Mouse (Mus musculus) embryonic facial prominence, embryonic 13.5 days (tissue): ENCODE data around the gene Dera. TPM values are rescaled to one million over a fixed set of nuclear protein-coding genes. Genes with fewer than 3 reads are reported as not detected.

ENCODE experiments used
- ATAC-seq: fragments of 200-750 bp; cut with Nextera tagmentation; 2 replicates; pipeline ENCODE4 v1.8.0; 2017; ENCODE audit warnings: low read depth; ENCODE audit not compliant: insufficient number of reproducible peaks, insufficient read depth, low FRiP score, low TSS enrichment
- H3K27ac ChIP-seq: fragments of 300-500 bp; sonication (generic); 2 replicates; pipeline ENCODE4 v1.5.1; 2015; ENCODE audit warnings: moderate library complexity, mild to moderate bottlenecking, inconsistent platforms
- H3K27me3 ChIP-seq: fragments of 300-500 bp; sonication (generic); 2 replicates; pipeline ENCODE4 v1.6.1; 2015; ENCODE audit warnings: mild to moderate bottlenecking, inconsistent platforms
- H3K36me3 ChIP-seq: fragments of 300-500 bp; sonication (generic); 2 replicates; pipeline ENCODE4 v1.6.1; 2015; ENCODE audit warnings: mild to moderate bottlenecking, inconsistent platforms
- H3K4me1 ChIP-seq: fragments of 300-500 bp; sonication (generic); 2 replicates; pipeline ENCODE4 v1.6.1; 2015; ENCODE audit warnings: inconsistent platforms
- H3K4me2 ChIP-seq: fragments of 300-500 bp; sonication (generic); 2 replicates; pipeline ENCODE4 v1.6.1; 2015; ENCODE audit warnings: moderate library complexity, mild to moderate bottlenecking, inconsistent platforms
- H3K4me3 ChIP-seq: fragments of 300-500 bp; sonication (generic); 2 replicates; pipeline ENCODE4 v1.5.1; 2015; ENCODE audit warnings: mild to moderate bottlenecking, inconsistent platforms
- H3K9ac ChIP-seq: fragments of 300-500 bp; sonication (generic); 2 replicates; pipeline ENCODE4 v1.6.1; 2015; ENCODE audit warnings: mild to moderate bottlenecking, inconsistent platforms
- H3K9me3 ChIP-seq: fragments of 300-500 bp; sonication (generic); 2 replicates; pipeline ENCODE4 v1.6.1; 2016; ENCODE audit warnings: inconsistent platforms
- whole genome bisulfite sequencing: fragments of 180-500 bp; shearing (Covaris S2); methylation state at CpG from one replicate; pipeline ENCODE4 v1.1.7; 2015; ENCODE audit warnings: mixed read lengths; 5-methylcytosine and 5-hydroxymethylcytosine counted together
- polyA plus RNA-seq: library from polyadenylated mRNA; unstranded; fragments of >200 nt; fragmentation: Nextera tagmentation; extraction: Ambion mirVana; gene quantifications from 2 replicates; pipeline ENCODE4 v1.2.1, GENCODE M21; 2015

The Dera gene
- polyA plus RNA-seq, 1 experiment from 2014 or later = 49.2 TPM

DNA sequence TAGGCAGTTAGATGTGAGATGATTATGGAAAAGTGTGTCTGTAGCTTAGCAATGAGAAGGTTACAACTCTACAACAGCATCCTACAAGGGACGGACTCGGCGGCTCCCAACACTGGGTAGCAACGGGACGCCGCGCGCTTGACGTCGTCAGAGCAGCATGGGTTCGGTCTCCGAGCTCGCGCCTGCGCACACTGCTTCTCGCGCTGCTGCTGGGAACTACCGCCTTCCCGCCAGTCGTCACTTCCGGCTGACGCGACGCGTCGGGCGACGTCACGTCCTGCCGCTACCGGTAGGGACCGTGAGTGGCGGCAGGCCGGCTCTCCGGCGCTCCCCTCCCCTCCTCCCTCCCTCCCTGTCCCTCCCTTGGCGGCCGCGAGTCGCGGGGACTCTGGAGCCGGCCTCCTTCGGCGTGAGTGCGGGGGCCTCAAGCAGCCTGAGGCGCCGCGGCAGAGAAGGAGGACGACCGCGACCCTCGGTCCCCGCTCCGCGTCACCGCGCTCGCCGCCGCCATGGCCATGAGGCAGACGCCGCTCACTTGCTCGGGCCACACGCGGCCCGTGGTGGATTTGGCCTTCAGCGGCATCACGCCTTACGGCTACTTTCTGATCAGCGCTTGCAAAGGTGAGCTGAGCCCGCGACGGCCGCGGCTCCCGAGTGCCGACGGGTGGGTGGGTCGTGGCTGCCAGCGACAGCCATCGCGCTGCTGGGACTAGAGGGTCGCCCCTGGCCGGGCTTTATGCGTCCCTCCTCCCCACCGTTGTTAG is 19.3 kb upstream of the Dera start, which contains the start of gene Strap:
Strap (plus strand) TSS at position 233 of the 764 bp plus-strand sequence.
- peak; percentile 95 for ATAC-seq
- Histone ChIP-seq H3K9ac (peak within 1 kb of the TSS; percentile 93), H3K27ac (peak within 1 kb of the TSS; percentile 68), H3K4me2 (peak within 1 kb of the TSS; percentile 88), H3K36me3 (peaks cover 18% of the 10 kb centered on the region), H3K4me3 (peak within 1 kb of the TSS; percentile 87), H3K9me3 (no peaks in the 10 kb centered on the region), H3K27me3 (peaks cover 4% of the 10 kb centered on the region; the same call in 1 of the 2 replicates), H3K4me1 (peaks cover 13% of the 10 kb centered on the region)
- under 1% methylated on average over 76 of the region's 86 CpGs for WGBS

DNA sequence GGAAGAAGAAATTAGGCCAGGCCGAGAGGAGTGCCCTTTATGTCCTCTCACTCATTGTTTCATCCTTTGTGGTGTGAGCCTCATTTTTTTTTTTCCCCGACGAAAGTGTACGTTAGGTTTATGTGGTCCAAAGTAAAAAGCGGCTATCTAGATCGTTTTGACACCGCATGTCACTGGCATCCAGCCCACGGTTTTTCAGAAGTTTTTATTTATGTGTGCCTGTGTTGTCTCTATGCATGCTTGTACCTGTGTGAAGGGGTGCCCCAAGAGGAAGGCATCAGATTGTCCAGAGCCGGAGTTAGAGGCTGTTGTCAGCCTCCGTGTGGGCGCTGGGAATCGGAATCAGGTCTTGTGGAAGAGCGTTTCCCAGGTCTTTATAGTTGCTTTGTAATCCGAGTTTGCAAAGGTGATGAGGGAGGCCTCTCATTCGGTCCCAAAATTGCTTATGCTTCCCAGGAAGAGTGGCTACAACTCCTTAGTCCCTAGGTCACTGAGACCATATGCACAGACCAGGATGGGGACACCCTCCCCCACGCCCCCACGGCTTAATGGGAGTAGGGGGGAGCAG is 18.6 kb upstream of the Dera start:
- Histone ChIP-seq H3K27me3 (peaks cover 4% of the 10 kb centered on the region; the same call in 1 of the 2 replicates), H3K36me3 (peaks cover 26% of the 10 kb centered on the region), H3K9ac (peak overlapping the region; percentile 93), H3K27ac (peak overlapping the region; percentile 68), H3K4me3 (peak overlapping the region; percentile 87), H3K4me2 (peak overlapping the region; percentile 88), H3K4me1 (peaks cover 13% of the 10 kb centered on the region), H3K9me3 (no peaks in the 10 kb centered on the region)
- ATAC-seq = no peak
- 5% methylated on average over 17 of the region's 17 CpGs for WGBS

GRCm38 (mm10) chr6:137740972-137741371 is 13.4 kb upstream of the Dera start:
- no peak overlapping the region for H3K27ac ChIP-seq
- H3K4me1 ChIP-seq = peaks cover 12% of the 10 kb centered on the region
- no peak for ATAC-seq
- WGBS = 92% methylated on average over 2 of the region's 2 CpGs
- no peaks in the 10 kb centered on the region for H3K9me3 ChIP-seq
- H3K9ac ChIP-seq = no peak overlapping the region
- no peak overlapping the region for H3K4me2 ChIP-seq
- no peaks in the 10 kb centered on the region for H3K27me3 ChIP-seq
- H3K4me3 ChIP-seq = no peak overlapping the region
- peaks cover 73% of the 10 kb centered on the region for H3K36me3 ChIP-seq

- Histone ChIP-seq H3K9ac (no peak overlapping the region), H3K4me2 (no peak overlapping the region), H3K4me3 (no peak overlapping the region), H3K4me1 (0 out of 2 replicates have a peak, but pooled peaks cover 6% of the 10 kb centered on the region), H3K9me3 (no peaks in the 10 kb centered on the region), H3K27me3 (no peaks in the 10 kb centered on the region), H3K36me3 (peaks cover 87% of the 10 kb centered on the region), H3K27ac (no peak overlapping the region)
- ATAC-seq = no peak
- 76% methylated on average over 4 of the region's 4 CpGs for WGBS
Measured at GRCm38 (mm10) chr6:137744700-137745099, 9.6 kb upstream of the Dera start.

DNA sequence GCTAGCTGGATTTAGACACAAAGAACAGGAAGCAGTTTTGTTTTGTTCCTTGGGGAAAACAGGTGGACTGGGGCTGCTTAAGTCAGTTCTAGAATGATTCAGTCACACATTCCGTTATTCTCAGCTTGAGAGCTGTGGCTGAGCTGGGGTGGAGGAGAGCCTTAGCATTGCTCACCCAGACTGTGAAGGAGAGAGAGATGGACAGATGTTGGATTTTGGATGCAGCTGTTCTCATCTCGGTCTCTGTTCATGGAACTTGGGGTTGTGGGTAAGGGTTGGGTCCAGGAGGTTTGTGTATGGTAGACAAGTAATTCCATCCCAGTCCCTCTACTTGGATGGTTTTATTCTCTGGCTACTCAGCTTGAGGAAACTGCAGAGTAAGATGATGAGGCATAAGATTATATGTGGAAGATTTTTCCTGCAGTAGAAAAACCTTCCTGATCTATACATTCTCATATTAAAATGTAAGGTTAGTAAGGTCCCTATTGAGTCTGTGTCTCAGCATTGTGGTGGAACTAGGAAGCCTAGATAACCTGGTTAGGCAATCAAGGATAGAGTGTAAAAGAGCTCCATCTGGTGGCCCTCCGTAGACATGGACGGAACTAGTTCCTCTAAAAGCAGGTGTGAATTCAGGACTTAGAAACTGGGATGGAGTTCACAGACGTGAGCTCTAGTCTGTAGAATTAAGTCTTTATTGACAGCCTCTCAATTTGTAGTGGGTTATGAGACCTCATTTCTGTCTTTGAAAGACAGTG is 7.0 kb upstream of the Dera start:
- no peak for ATAC-seq
- H3K9ac ChIP-seq = no peak overlapping the region
- H3K4me2 ChIP-seq = no peak overlapping the region
- H3K4me3 ChIP-seq = no peak overlapping the region
- H3K4me1 ChIP-seq = 0 out of 2 replicates have a peak, but pooled peaks cover 6% of the 10 kb centered on the region
- no peak overlapping the region for H3K27ac ChIP-seq
- no peaks in the 10 kb centered on the region for H3K27me3 ChIP-seq
- H3K9me3 ChIP-seq = no peaks in the 10 kb centered on the region
- WGBS = 72% methylated on average over 5 of the region's 5 CpGs
- H3K36me3 ChIP-seq = peaks cover 80% of the 10 kb centered on the region

- H3K9ac ChIP-seq = no peak overlapping the region
- no peak overlapping the region for H3K27ac ChIP-seq
- no peaks in the 10 kb centered on the region for H3K9me3 ChIP-seq
- no peaks in the 10 kb centered on the region for H3K27me3 ChIP-seq
- no peak for ATAC-seq
- peaks cover 51% of the 10 kb centered on the region for H3K36me3 ChIP-seq
- H3K4me3 ChIP-seq = no peak overlapping the region
- 81% methylated on average over 10 of the region's 10 CpGs for WGBS
- peaks cover 7% of the 10 kb centered on the region for H3K4me1 ChIP-seq
- H3K4me2 ChIP-seq = no peak overlapping the region
Measured at GRCm38 (mm10) chr6:137751551-137752274, 2.6 kb upstream of the Dera start.

DNA sequence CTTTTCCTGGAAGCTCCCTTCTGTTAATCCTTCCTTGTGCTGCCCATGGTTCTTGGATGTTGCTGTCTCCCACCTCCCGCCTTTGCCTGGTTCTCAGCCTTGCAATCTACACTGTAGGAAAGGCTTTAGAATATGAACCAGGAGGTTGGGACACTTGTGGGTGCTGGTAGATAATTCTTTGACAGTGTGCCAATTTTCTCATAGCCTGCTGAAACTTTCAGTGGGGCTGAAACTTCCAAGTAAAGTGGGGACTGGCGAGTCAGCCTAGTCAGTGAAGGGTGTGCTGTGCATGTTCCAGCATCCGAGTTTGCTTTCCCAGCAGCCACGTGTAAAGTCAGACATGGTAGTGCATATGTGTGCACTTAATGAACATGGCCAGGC is 2.1 kb upstream of the Dera start:
- H3K4me1 ChIP-seq = peaks cover 7% of the 10 kb centered on the region
- H3K36me3 ChIP-seq = peaks cover 46% of the 10 kb centered on the region
- no peaks in the 10 kb centered on the region for H3K27me3 ChIP-seq
- no peaks in the 10 kb centered on the region for H3K9me3 ChIP-seq
- H3K9ac ChIP-seq = no peak overlapping the region
- no peak for ATAC-seq
- 85% methylated on average over 4 of the region's 4 CpGs for WGBS
- no peak overlapping the region for H3K4me2 ChIP-seq
- H3K27ac ChIP-seq = no peak overlapping the region
- H3K4me3 ChIP-seq = no peak overlapping the region

GRCm38 (mm10) chr6:137754857-137755232 is 499 bp downstream of the Dera start:
- Histone ChIP-seq H3K9ac (peak overlapping the region; percentile 78), H3K27me3 (no peaks in the 10 kb centered on the region), H3K4me3 (peak overlapping the region; percentile 71), H3K27ac (no peak overlapping the region), H3K4me2 (peak overlapping the region; percentile 75), H3K9me3 (no peaks in the 10 kb centered on the region), H3K4me1 (peaks cover 12% of the 10 kb centered on the region), H3K36me3 (peaks cover 21% of the 10 kb centered on the region)
- WGBS = 3% methylated on average over 8 of the region's 8 CpGs
- ATAC-seq = no peak

DNA sequence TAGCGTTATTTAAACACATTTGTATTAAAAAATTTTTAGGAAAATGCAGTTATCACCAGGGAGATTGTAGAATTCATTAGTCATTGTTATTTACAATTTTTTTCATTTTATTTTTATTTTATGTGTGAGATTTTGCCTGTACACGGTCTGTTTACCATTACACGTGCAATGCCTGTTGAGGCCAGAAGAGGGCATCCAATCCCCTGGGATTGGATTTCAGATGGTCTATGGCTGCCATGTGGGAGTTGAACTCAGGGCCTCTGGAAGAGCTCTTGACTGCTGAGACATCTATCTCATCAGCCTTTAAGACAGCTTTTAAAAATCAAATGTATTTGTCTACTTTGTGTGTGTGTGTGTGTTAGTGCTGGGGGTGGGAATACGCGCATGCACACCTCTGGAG is 2.0 kb downstream of the Dera start:
- peaks cover 12% of the 10 kb centered on the region for H3K36me3 ChIP-seq
- no peak overlapping the region for H3K27ac ChIP-seq
- H3K4me1 ChIP-seq = peaks cover 12% of the 10 kb centered on the region
- 73% methylated on average over 5 of the region's 5 CpGs for WGBS
- H3K9me3 ChIP-seq = no peaks in the 10 kb centered on the region
- H3K4me2 ChIP-seq = no peak overlapping the region
- no peak overlapping the region for H3K4me3 ChIP-seq
- 0 out of 2 replicates have a peak, but pooled peaks have one; percentile 7 for ATAC-seq
- no peaks in the 10 kb centered on the region for H3K27me3 ChIP-seq
- no peak overlapping the region for H3K9ac ChIP-seq

DNA sequence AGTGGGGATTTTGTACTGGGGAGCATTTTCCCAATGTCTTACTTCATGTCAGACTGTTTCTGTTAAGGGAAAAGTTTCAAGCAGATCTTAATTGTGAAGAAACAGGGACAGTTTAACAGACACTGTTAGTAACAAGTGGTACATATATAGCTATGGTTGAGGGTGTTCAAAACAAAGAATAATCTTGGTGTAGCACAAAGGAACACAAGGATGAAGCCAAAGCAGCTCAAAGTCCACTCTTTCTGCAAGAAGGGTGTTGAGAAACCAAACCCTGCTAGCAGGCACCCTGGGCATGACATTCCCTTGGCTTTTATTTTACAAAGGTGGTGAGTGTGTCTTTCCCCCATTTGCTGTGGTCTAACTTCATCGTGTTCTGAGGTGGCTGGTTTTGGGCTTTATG is 3.5 kb downstream of the Dera start:
- no peaks in the 10 kb centered on the region for H3K36me3 ChIP-seq
- H3K27ac ChIP-seq = no peak overlapping the region
- WGBS = 89% methylated on average over 1 of the region's 1 CpGs
- H3K27me3 ChIP-seq = no peaks in the 10 kb centered on the region
- peaks cover 12% of the 10 kb centered on the region for H3K4me1 ChIP-seq
- H3K9me3 ChIP-seq = no peaks in the 10 kb centered on the region
- H3K4me3 ChIP-seq = no peak overlapping the region
- no peak overlapping the region for H3K9ac ChIP-seq
- ATAC-seq = no peak
- H3K4me2 ChIP-seq = no peak overlapping the region

DNA sequence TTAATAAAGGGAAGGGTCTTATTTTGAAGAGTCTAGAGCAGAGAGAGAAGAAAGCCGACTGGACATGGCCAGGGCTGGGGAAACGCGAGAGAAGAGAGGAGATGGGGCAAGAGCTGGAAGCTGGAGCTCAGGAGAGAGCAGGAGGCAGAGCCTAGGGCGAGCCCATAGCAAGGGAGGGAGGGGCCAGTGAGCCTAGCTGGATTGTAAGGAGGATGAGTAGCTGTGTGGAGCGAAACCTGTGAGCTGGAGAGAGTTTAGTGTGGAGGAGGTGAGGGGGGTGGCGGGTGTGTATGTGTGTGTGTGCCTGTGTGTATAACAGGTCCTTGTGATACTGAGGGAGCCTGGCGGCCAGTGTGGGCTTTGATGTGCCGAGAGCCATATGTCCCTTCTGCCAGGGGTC is 5.3 kb downstream of the Dera start:
- Histone ChIP-seq H3K36me3 (no peaks in the 10 kb centered on the region), H3K9ac (no peak overlapping the region), H3K4me3 (no peak overlapping the region), H3K4me1 (peaks cover 13% of the 10 kb centered on the region; the same call in 1 of the 2 replicates), H3K27ac (no peak overlapping the region), H3K27me3 (no peaks in the 10 kb centered on the region), H3K9me3 (no peaks in the 10 kb centered on the region), H3K4me2 (no peak overlapping the region)
- no peak for ATAC-seq
- whole genome bisulfite sequencing = 38% methylated on average over 8 of the region's 8 CpGs
